Mouse (Mus musculus): Measurements from ENCODE around the gene Dpep3.
"Not testable (repeated sequence)": the region's sequence is repeated elsewhere in the genome, so short reads cannot be mapped to it uniquely, and the experiment has no call there.

Dpep3 gene

DNA sequence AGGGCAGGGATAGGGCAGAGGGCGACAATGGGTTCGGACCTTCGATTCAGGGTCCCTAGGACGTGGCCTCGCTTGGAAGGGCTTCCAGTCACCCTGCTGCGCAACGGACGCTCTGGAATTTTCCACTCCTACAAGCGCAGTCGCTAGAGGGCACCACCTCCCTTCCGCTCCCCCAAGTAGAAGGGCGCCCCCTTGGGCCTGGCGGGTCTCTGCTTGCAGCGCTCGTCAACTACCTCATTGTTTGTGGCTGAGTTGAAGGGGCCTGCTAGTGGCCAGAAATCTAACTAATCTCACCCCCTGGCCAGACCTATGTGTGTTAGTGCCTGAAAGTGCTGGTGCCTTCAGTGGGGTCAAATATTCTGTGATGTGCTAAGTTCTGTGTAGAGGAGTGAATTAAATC, at the start of gene Dpep3:
Gene Dpep3 (minus strand): TSS at position 105 of the 400 bp plus-strand sequence.
- no peak for DNase-seq (ENCODE audit: low spot score in 2 of 2)

DNA sequence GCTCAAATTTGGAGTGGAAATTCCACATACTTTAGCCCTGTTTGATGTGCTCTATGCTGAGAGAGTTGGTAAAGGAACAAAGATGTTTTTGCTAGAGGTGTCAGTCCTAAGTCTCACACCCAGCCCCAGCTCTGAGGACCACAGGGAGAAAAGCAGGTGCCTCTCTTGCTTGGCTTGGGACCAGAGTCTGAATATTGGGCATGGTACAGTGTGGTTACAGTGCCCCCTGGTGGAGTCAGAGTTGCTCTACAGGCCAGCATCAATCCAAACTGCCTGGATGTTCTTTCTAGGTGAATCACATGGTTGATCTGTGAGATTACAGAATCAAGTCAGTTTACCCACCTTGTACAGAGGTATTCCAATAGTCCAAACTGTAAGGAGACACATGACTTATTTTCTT, 43.3 kb upstream of the Dpep3 start:
- DNase-seq (ENCODE audit: low spot score in 2 of 2): peak; percentile 74 to 87

DNA sequence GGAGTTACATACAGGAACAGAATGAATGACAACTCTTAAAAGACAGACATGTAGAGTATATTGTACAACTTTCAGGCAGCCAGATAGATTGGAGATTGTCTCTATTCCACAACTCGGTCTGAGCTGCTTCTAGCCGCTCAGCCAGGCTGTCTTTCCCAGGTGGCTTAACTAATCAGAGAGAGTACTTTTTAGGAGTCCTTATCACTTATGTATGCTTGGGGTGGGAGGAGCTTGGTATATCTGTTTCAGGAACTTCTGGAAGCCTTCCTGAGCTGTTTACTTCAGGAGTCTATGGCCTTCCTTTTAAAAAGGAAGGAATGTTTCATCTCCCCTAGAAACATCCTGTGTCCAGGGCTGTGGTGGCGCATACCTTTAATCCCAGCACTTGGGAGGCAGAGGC, 38.8 kb upstream of the Dpep3 start:
- no peak for DNase-seq (ENCODE audit: low spot score in 2 of 2)

DNA sequence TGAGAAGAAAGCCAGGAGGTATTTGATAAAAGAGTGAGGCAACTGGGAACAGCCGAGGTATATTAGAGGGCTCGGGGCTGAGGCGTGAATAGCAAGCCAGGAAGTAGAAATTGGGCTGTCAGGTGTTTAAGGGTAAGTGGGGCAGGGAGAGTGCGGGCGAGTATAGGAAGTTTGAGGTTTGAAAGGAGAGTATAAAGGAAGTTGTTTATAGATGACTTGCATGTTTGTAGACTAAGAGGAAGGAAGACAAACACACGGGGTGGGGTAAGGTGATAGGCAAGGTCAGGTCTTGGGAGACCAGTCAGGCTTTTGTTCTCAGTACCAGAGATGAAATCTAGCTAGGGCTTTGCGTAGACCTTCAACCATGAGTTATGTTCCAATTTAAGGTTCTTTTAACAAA, 37.9 kb upstream of the Dpep3 start:
- no peak for DNase-seq (ENCODE audit: low spot score in 2 of 2)

DNA sequence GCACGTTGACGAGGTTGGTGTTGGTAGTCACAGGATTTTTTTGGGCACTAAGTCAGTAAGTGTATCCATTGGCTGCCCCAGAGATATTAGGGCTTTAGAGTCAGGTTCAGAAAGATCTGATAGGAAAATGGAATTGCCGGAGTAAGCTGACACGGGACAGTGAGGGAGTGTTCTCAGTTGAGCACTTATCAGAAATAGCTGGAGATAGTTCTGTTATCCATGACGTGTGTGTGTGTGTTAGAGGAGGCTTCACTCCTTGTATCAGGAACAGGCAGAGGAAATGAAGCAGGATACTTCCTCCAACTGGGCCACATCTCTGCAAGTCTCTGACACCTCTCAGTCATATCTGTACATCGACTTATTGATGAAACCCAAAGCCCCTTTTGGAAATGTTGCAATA, 37.1 kb upstream of the Dpep3 start:
- no peak for DNase-seq (ENCODE audit: low spot score in 2 of 2)

DNA sequence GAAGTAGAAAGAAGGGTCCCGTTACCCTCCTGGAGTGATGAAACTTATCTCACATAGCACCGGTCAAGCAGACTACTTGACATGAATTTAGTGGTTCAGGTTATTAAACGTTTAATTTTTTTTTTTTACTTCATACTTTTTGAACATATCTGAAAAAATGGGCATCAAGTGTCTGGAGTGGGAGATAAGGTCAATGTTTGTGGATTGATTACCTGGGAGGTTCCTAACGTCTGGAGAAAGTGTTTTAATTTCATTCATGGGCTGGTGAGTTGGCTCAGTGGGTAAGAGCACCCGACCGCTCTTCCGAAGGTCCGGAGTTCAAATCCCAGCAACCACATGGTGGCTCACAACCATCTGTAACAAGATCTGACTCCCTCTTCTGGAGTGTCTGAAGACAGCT, 33.0 kb upstream of the Dpep3 start:
- DNase-seq (ENCODE audit: low spot score in 2 of 2): not testable (repeated sequence)

DNA sequence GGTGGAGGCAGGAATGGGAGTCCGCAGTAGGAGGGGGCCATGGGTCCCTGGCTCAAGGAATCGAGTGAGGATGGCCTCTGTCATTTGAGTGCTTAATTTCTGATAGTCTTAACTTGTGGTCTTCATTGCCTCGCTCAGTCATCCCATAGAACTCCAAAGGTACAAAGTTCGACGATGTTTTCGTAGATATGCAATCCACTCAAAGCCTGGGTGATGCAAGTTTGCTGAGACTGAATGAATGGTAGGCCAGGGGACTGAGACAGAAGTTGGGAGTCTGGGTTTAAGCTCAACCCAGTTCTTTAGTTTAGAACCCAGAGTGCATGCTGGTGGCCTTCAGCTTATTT, 32.4 kb upstream of the Dpep3 start, which contains the start of gene Ddx28:
Gene Ddx28 (minus strand): TSS at position 240 of the 344 bp plus-strand sequence.
- DNase-seq (ENCODE audit: low spot score in 2 of 2): no peak

DNA sequence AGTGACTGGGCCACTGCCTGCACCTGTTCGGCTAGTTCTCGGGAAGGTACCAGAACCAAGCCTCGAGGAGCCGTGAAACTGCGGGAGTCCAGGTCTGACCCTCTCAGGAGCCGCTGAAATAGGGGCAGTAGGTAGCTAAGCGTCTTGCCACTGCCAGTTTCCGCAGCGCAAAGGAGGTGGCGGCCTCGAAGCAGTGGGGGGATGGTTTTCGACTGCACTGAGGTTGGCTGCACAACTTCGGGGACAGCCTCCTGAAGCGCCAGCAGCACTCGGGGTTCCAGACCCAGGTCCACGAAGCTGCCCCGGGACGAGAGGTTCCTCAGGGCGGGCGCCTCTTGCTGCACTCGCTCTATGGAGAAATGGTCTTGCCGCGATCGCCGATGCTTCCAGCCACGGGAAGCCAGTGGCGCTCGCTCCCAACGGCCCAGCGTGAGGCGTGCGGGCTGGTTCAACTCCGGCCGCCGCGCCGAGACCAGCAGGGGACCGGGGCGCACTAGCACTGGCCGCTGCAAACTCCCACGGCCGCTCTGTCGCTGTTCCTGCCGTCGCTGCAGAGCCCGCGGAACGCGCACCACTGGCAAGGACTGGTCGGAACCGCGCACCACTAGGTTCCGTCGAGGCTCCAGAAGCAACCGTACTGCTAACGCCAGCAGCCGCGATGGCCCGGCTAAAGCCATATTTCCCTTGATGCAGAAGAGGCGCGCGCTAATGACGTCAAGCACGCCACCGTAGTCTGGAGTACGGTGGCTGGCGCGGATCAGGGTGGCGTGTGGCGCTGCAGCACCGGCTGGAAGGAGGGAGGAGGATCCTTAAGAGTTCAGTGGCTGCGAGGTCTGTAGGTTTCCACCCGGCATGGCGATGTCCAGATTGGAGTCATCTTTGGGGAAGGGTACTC, 31.8 kb upstream of the Dpep3 start:
- DNase-seq (ENCODE audit: low spot score in 2 of 2): peak; percentile 94 to 97

DNA sequence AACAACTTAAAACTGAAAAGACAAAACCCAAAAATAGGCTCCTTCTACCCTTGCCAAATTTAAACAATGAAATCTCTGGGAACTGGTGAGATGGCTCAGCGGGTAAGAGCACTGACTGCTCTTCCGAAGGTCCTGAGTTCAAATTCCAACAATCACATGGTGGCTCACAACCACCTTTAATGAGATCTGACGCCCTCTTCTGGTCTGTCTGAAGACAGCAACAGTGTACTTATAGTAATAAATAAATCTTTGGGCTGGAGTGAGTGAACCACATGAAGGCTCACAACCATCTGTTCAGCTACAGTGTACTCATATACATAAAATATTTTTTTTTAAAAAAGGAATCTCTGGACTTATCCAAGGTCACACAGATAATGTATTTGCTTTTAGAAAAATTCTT, 28.7 kb upstream of the Dpep3 start:
- DNase-seq (ENCODE audit: low spot score in 2 of 2): not testable (repeated sequence)

DNA sequence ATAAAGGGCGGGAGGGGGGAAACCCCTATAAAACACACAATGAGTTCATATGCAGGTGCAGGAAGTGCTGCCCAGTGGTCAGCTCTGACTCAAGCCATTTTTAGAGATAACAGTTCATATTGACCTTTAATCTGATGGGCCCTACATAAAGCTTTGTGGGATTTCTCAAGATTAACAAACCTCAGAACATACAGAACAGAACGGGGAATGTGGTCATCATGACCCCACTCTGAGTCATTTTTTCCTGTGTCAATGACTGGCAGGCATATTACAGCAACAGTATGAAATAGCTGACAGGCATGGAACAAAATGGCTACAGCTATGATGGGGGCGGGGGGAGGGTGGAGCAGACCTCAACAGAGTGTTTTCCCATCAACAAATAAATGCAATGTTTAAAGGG, 27.9 kb upstream of the Dpep3 start:
- no peak for DNase-seq (ENCODE audit: low spot score in 2 of 2)

DNA sequence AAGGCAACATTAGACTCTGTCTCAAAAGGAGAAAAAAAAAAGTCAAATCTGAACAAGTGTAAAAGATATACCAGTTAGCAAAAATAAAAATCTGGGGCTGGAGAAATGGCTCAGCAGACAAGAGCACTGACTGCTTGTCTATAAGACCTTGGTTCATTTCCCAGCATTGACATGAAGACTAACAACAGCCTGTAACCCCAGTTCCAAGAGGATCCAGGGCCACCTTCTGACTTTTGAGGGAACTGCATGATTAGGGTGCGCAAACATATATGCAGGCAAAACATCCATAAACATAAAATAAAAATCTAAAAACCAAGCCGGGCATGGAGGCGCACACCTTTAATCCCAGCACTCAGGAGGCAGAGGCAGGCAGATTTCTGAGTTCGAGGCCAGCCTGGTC, 27.2 kb upstream of the Dpep3 start:
- DNase-seq (ENCODE audit: low spot score in 2 of 2): no peak

DNA sequence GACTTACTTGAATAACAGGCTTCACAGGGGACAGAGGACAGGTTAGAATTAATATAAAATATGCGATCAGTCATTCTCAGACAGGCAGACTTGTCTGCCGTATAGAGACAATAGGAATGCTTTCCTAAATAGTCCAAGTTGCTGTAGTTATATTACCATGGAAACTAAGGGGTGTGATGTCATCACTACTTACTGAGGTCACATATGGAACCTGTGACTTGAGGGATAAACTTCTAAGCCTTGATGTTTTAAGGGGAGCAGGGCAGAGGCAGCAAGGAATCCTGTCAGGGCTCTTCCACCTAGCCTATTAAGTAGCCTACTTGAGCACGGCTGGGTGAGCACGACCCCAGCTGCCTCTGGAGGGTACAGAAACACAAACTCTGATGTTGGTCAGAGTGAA, 26.6 kb upstream of the Dpep3 start, which contains the start of gene Dpep2nb:
Gene Dpep2nb (minus strand): TSS at position 101 of the 400 bp plus-strand sequence.
- DNase-seq (ENCODE audit: low spot score in 2 of 2): no peak

DNA sequence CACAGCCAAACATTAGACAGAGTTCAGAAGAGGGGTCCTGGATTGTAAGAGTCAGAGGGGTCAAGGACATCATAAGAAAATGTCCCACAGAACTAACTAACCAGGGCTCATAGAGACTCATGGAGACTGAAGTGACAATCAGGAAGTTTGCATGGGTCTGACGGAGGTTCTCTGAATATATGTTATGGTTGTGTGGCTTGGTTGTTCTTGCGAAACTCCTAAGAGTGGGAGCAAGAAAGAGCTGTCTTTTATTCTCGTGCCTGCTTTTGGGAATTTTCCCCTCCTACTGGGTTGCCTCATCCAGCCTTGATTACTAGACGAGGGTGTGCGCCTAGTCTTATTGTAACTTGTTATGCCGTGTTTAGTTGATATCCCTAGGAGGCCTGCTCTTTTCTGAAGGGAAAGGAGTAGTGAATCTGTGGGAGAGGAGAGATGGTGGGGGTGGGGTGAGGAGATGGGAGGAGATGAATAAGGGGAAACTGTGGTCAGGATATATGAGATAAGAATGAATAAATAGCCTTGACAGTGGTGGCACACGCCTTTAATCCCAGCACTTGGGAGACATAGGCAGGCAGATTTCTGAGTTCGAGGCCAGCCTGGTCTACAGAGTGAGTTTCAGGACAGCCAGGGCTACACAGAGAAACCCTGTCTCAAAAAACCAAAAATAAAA, 25.4 kb upstream of the Dpep3 start:
- DNase-seq (ENCODE audit: low spot score in 2 of 2): no peak

DNA sequence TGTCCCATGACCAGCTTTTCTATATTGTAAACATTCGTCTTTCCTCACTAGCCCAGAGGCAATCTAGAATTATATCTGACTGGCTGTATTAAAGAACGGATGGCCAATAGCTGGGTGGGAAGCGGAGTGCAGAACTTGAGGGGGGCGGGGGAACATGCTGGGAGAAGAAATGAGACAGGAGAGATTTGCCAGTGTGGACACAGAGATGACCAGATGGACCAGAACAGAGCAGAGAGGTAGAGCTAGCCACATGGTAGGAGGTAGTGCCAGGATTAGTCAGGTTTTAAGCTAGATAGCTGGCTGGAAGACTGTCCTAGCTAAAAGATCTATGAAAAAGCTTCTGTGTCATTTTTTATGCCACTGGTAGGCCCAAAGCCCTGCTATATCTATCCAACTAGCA, 22.7 kb upstream of the Dpep3 start:
- DNase-seq (ENCODE audit: low spot score in 2 of 2): no peak

DNA sequence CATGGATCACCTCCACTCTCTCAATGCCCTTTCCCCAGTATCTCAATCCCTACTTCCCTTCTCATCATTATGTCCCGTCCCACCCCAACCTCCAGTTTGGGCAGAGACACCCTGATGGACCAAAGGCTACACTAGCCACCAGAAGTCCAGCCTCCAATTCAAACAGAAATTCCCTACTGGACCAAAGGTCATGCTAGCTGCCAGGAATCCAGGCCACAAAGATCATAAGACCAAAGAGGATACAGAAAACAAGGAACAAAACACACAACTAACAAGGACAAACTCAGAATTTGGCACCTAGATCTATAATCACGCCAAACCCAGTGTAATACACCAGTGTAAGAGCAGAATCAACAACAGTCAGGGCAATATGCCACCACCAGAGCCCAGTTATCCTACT, 19.7 kb upstream of the Dpep3 start:
- DNase-seq (ENCODE audit: low spot score in 2 of 2): no peak

DNA sequence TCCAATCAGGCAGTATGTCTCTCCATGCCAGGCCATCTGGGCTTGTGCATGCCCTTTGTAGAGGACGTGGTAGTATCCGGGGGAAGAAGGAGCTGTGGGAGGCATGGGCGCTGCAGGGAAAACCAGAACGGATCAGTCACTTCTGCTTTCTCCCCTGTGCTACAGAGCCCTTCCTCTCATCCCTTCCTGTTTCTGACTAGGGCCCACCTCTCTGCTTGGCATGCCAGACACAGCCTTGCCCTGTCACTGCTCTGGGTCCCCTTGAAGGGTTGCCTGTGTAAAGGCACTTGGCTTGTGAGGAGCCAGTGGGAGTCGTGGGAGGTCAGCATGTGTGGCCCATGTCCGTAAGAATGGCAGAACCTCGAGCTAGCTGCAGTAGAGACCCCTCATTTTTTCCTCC, 17.1 kb upstream of the Dpep3 start:
- no peak for DNase-seq (ENCODE audit: low spot score in 2 of 2)

DNA sequence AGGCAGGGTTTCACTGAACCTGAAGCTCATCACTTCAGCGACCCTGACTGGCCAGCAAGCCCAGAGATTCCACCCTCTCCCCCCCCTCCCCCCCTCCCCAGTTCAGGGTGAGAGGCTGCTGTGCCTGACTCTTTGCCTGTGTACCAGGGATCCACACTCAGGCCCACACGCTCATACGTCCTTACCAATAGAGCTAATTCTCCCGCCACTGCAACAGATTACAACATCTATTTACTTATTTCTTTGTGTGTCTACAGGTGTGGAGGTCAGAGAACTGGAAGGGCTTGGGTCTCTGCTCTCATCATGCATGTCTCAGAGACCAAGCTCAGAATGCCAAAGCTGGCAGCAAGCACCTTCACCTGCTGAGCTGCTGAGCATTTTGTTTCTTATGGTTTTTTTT, 14.0 kb upstream of the Dpep3 start:
- no peak for DNase-seq (ENCODE audit: low spot score in 2 of 2)

DNA sequence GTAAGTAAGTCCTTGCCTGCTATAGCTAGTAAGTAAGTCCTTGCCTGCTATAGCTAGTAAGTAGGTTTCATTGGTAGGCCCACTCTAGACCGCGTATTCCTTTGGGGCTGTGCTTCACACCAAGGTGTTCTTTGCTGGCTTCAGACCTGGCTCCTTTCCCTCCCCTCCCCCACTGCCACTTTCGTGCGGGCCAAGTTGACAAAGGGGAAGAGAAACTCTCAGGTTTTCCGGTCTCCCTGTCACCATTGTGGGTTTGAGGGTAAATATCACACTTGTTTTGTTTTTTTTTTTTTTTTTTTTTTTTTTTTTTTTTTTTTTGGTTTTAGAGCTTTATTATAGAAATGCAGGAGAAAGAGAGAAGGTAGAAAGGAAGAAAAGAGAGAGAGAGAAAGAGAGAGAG, 13.3 kb upstream of the Dpep3 start:
- DNase-seq (ENCODE audit: low spot score in 2 of 2): no peak

DNA sequence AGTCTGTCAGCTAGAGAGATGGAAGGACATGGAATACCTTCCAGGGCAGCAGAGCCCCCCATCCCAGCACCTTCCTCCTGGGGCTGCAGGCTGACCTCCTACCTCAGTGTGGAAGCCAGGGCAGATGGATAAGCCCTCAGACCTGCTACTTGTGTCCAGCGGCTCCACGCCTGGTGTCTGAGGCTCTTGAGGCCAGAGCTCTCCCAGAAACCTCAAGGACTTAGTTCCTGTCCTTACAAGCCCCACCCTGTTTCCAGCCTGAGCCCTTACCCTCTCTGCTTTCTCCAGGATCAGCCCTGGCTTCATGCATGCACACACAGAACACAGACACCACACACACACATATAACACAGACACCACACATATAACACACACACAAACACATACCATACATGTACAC, 12.3 kb upstream of the Dpep3 start:
- DNase-seq (ENCODE audit: low spot score in 2 of 2): no peak

DNA sequence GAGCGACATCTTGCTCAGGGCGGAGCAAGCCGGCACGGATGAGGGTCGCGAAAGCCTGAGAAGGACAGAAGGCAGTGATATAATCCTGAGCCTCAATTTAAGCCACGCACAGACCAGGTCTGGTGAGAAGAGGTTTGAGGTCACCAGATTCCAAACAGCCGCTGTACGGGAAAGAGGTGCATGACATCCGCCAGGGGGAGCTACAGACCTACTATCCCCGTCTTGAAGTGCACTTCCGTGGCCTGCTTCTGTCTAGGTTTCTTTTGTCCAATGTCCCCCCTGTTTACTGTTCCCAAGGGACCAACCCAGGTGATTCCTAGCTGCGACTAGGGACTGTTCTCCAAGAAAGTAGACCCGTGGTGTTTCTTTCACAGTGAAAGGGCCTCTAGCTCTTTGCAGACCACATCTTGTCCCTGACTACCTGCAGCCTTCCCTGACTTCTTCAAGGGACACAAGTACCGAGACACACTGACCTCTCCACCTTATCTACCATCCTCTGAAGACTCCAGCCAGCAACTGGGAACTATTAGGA, 11.7 kb upstream of the Dpep3 start, which contains the start of gene Dus2:
Gene Dus2 (plus strand): TSS at position 482 of the 532 bp plus-strand sequence.
- DNase-seq (ENCODE audit: low spot score in 2 of 2): peak; percentile 56 to 63

DNA sequence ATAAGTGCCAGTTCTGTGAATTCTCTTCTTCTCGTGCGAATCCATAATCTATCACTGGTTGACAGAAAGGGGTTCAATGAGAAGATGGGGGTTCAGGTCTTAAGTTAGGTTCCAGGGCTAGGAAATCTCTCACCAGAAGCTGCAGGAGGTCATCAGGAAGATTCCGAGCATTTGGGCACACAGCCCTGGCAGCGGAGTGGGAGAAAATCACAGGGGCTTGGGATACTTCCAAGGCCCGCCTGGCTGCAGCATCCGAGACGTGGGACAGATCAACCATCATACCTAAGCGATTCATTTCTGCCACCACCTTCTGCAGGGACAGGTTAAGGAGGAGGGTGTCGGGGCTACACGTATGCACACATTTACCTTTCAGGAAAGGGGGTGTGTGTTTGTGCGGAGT, 9.3 kb upstream of the Dpep3 start:
- DNase-seq (ENCODE audit: low spot score in 2 of 2): no peak

DNA sequence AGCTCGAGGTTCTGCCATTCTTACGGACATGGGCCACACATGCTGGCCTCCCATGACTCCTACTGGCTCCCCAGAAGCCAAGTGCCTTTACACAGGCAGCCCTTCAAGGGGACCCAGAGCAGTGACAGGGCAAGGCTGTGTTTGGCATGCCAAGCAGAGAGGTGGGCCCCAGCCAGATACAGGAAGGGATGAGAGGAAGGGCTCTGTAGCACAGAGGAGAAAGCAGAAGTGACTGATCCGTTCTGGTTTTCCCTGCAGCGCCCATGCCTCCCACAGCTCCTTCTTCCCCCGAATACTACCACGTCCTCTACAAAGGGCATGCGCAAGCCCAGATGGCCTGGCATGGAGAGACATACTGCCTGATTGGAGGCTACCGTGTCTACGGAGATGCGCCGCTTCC, 4.2 kb upstream of the Dpep3 start:
- DNase-seq (ENCODE audit: low spot score in 2 of 2): not testable (repeated sequence)

DNA sequence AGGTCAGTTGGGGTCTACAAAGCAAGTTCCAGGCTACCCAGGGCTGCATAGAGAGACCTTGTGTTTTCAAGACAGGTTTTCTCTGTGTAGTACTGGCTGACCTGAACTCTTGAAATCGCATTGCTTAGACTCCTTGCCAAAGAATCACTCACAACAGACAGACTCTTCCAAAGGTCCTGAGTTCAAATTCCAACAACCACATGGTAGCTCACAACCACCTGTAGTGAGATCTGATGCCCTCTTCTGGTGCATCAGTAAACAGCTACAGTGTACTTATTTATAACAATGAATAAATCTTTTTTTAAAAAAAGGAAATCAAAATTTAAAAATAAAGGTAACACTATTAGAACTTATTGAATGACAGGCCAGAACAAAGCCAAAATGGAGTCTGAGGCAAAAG, 1.9 kb upstream of the Dpep3 start:
- no peak for DNase-seq (ENCODE audit: low spot score in 2 of 2)

Measured in frontal cortex, postnatal 36 days (tissue).